Mouse (Mus musculus) forebrain, embryonic 10.5 days (tissue): ENCODE results near the gene H2-K1. TPM values are rescaled to one million over a fixed set of nuclear protein-coding genes. Genes with fewer than 3 reads are reported as not detected.
"Not testable (repeated sequence)": the region's sequence is repeated elsewhere in the genome, so short reads cannot be mapped to it uniquely, and the experiment has no call there.

Experiments
- DNase-seq: peaks from one replicate; pipeline ENCODE4 v3.0.0-alpha.2; 2017; ENCODE audit warnings: low spot score; ENCODE audit errors: extremely low spot score
- H3K27ac ChIP-seq: fragments of 300-500 bp; sonication (generic); 2 replicates; pipeline ENCODE4 v1.5.1; 2016; ENCODE audit warnings: mild to moderate bottlenecking
- H3K27me3 ChIP-seq: fragments of 300-500 bp; sonication (generic); 2 replicates; pipeline ENCODE4 v1.6.1; 2016; ENCODE audit warnings: mild to moderate bottlenecking; ENCODE audit not compliant: poor library complexity, severe bottlenecking
- H3K36me3 ChIP-seq: fragments of 300-500 bp; sonication (generic); replicated peaks from 2 replicates; pipeline ENCODE4 v1.6.1; 2016; ENCODE audit warnings: mild to moderate bottlenecking, moderate library complexity
- H3K4me1 ChIP-seq: fragments of 300-500 bp; sonication (generic); 2 replicates; pipeline ENCODE4 v1.6.1; 2016
- H3K4me3 ChIP-seq: fragments of 300-500 bp; sonication (generic); 2 replicates; pipeline ENCODE4 v1.5.1; 2016; ENCODE audit warnings: mild to moderate bottlenecking, moderate library complexity
- H3K9me3 ChIP-seq: fragments of 300-500 bp; sonication (generic); 2 replicates; pipeline ENCODE4 v1.6.1; 2016; ENCODE audit warnings: mild to moderate bottlenecking, moderate library complexity
- WGBS: fragments of 180-500 bp; shearing (Covaris S2); methylation state at CpG from one replicate; pipeline ENCODE4 v1.1.7; 2016; 5-methylcytosine and 5-hydroxymethylcytosine counted together
- polyA plus RNA-seq: library from polyadenylated mRNA; unstranded; fragments of >200 nt; fragmentation: Nextera tagmentation; extraction: Ambion mirVana; gene quantifications from 2 replicates; pipeline ENCODE4 v1.2.1, GENCODE M21; 2016

Gene H2-K1
- polyA plus RNA-seq, 1 experiment from 2014 or later, result 51.8 TPM

- H3K36me3 ChIP-seq, result peaks cover 60% of the 10 kb centered on the region
- H3K27ac ChIP-seq, result peak overlapping the region; percentile 100
- WGBS, result under 1% methylated on average over 57 of the region's 57 CpGs
- H3K9me3 ChIP-seq, result peaks cover 34% of the 10 kb centered on the region
- peak overlapping the region; percentile 98 for H3K4me3 ChIP-seq
- no peaks in the 10 kb centered on the region for H3K27me3 ChIP-seq
- H3K4me1 ChIP-seq, result peaks cover 72% of the 10 kb centered on the region
- peak; percentile 90 for DNase-seq
Observed at GRCm38 (mm10) chr17:34024861-34025755, 25.0 kb upstream of the H2-K1 start.

- peak within 1 kb of the TSS; percentile 98 for H3K4me3 ChIP-seq
- H3K27me3 ChIP-seq, result no peaks in the 10 kb centered on the region
- peaks cover 60% of the 10 kb centered on the region for H3K36me3 ChIP-seq
- under 1% methylated on average over 50 of the region's 58 CpGs for WGBS
- peaks cover 41% of the 10 kb centered on the region for H3K9me3 ChIP-seq
- H3K4me1 ChIP-seq, result peaks cover 64% of the 10 kb centered on the region
- peak; percentile 92 for DNase-seq
- H3K27ac ChIP-seq, result peak within 1 kb of the TSS; percentile 100
Observed at GRCm38 (mm10) chr17:34024317-34024821, 24.2 kb upstream of the H2-K1 start, which contains the start of gene Ring1. Gene Ring1 (minus strand): TSS chr17:34024680.

- WGBS, result 71% methylated on average over 9 of the region's 9 CpGs
- H3K27ac ChIP-seq, result peak overlapping the region; percentile 100
Observed at GRCm38 (mm10) chr17:34023678-34024077, 23.5 kb upstream of the H2-K1 start.

GRCm38 (mm10) chr17:34022987-34023386 is 22.8 kb upstream of the H2-K1 start:
- Histone ChIP-seq H3K27me3 (no peaks in the 10 kb centered on the region), H3K27ac (peak overlapping the region; percentile 100; the same call in 1 of the 2 replicates), H3K36me3 (peaks cover 54% of the 10 kb centered on the region), H3K4me1 (peaks cover 51% of the 10 kb centered on the region), H3K9me3 (peaks cover 50% of the 10 kb centered on the region), H3K4me3 (peak overlapping the region; percentile 98)
- DNase-seq, result no peak
- WGBS, result 95% methylated on average over 20 of the region's 20 CpGs

More at GRCm38 (mm10) chr17:34023678-34024077, 23.5 kb upstream of the H2-K1 start:
- peaks cover 47% of the 10 kb centered on the region for H3K9me3 ChIP-seq
- DNase-seq, result no peak
- peaks cover 58% of the 10 kb centered on the region for H3K4me1 ChIP-seq
- H3K4me3 ChIP-seq, result peak overlapping the region; percentile 98
- no peaks in the 10 kb centered on the region for H3K27me3 ChIP-seq
- H3K36me3 ChIP-seq, result peaks cover 58% of the 10 kb centered on the region

- peak overlapping the region; percentile 98 for H3K4me3 ChIP-seq
- peak overlapping the region; percentile 100; the same call in 1 of the 2 replicates for H3K27ac ChIP-seq
- H3K36me3 ChIP-seq, result peaks cover 54% of the 10 kb centered on the region
- peaks cover 50% of the 10 kb centered on the region for H3K9me3 ChIP-seq
- WGBS, result 90% methylated on average over 14 of the region's 14 CpGs
- DNase-seq, result no peak
- peaks cover 45% of the 10 kb centered on the region for H3K4me1 ChIP-seq
- H3K27me3 ChIP-seq, result no peaks in the 10 kb centered on the region
Observed at GRCm38 (mm10) chr17:34022414-34022783, 22.3 kb upstream of the H2-K1 start.

GRCm38 (mm10) chr17:34021539-34022413 is 21.6 kb upstream of the H2-K1 start:
- peaks cover 53% of the 10 kb centered on the region for H3K9me3 ChIP-seq

GRCm38 (mm10) chr17:34013436-34013835 is 13.3 kb upstream of the H2-K1 start:
- Histone ChIP-seq H3K27me3 (no peaks in the 10 kb centered on the region), H3K4me3 (no peak overlapping the region), H3K4me1 (no peaks in the 10 kb centered on the region), H3K36me3 (peaks cover 45% of the 10 kb centered on the region), H3K9me3 (peaks cover 24% of the 10 kb centered on the region), H3K27ac (no peak overlapping the region)
- 93% methylated on average over 8 of the region's 8 CpGs for WGBS
- DNase-seq, result no peak

More at GRCm38 (mm10) chr17:34021539-34022413, 21.6 kb upstream of the H2-K1 start:
- Histone ChIP-seq H3K36me3 (peaks cover 57% of the 10 kb centered on the region), H3K27ac (peak overlapping the region; percentile 100; the same call in 1 of the 2 replicates), H3K27me3 (no peaks in the 10 kb centered on the region), H3K4me1 (peaks cover 39% of the 10 kb centered on the region), H3K4me3 (peak overlapping the region; percentile 98)
- DNase-seq, result no peak
- WGBS, result 94% methylated on average over 23 of the region's 23 CpGs

GRCm38 (mm10) chr17:34010156-34010555 is 10.0 kb upstream of the H2-K1 start:
- Histone ChIP-seq H3K36me3 (peaks cover 22% of the 10 kb centered on the region), H3K27me3 (no peaks in the 10 kb centered on the region), H3K27ac (no peak overlapping the region), H3K9me3 (peaks cover 8% of the 10 kb centered on the region; the same call in 1 of the 2 replicates), H3K4me1 (no peaks in the 10 kb centered on the region), H3K4me3 (no peak overlapping the region)
- 78% methylated on average over 5 of the region's 5 CpGs for WGBS
- no peak for DNase-seq

GRCm38 (mm10) chr17:34006570-34006969 is 6.4 kb upstream of the H2-K1 start:
- Histone ChIP-seq H3K4me3 (no peak overlapping the region), H3K27me3 (peaks cover 8% of the 10 kb centered on the region), H3K9me3 (no peaks in the 10 kb centered on the region; the same call in 1 of the 2 replicates), H3K36me3 (no peaks in the 10 kb centered on the region), H3K27ac (no peak overlapping the region), H3K4me1 (peaks cover 4% of the 10 kb centered on the region; the same call in 1 of the 2 replicates)
- WGBS, result 64% methylated on average over 2 of the region's 2 CpGs
- DNase-seq, result no peak

GRCm38 (mm10) chr17:34003426-34003825 is 3.3 kb upstream of the H2-K1 start:
- Histone ChIP-seq H3K9me3 (no peaks in the 10 kb centered on the region), H3K4me3 (no peak overlapping the region), H3K27me3 (peaks cover 39% of the 10 kb centered on the region), H3K4me1 (peaks cover 20% of the 10 kb centered on the region), H3K36me3 (no peaks in the 10 kb centered on the region), H3K27ac (no peak overlapping the region)
- peak; percentile 66 for DNase-seq
- 3% methylated on average over 5 of the region's 5 CpGs for WGBS

- H3K36me3 ChIP-seq, H3K9me3 ChIP-seq, DNase-seq, H3K27ac ChIP-seq: not testable (repeated sequence)
- Histone ChIP-seq H3K4me3 (peak overlapping the region; percentile 73; the same call in 1 of the 2 replicates), H3K27me3 (peaks cover 55% of the 10 kb centered on the region), H3K4me1 (peaks cover 20% of the 10 kb centered on the region)
- 60% methylated on average over 2 of the region's 2 CpGs for WGBS
Observed at GRCm38 (mm10) chr17:34000796-34001195, 649 bp upstream of the H2-K1 start.
